Mouse (Mus musculus): ENCODE measurements at regions not wholly inside any gene's neighbourhood (a gene's known extent, or its start where the extent isn't known, plus 50 kb on each side); places are given as distances from the start of the nearest gene placed in this dataset.

- in situ Hi-C loops (cut with MboI, MseI), result loop anchor here in 1 of 2 experiments (25.0 kb wide), 1 partner anchor 2000 kb away; no protein-coding TSS in a partner anchor
Observed at GRCm38 (mm10) chr13:35211834-35212233, 184.9 kb upstream of the Eci2 start.

- in situ Hi-C loops (cut with MboI, MseI), result loop anchor here in 1 of 2 experiments (25.0 kb wide), 1 partner anchor 2000 kb away; no protein-coding TSS in a partner anchor
Observed at GRCm38 (mm10) chr13:35212276-35212675, 185.4 kb upstream of the Eci2 start.

GRCm38 (mm10) chr13:35214219-35214618 is 187.3 kb upstream of the Eci2 start:
- in situ Hi-C loops (cut with MboI, MseI), result loop anchor here in 1 of 2 experiments (25.0 kb wide), 1 partner anchor 1998 kb away; no protein-coding TSS in a partner anchor

GRCm38 (mm10) chr13:35226142-35226829 is 199.4 kb upstream of the Eci2 start:
- in situ Hi-C loops (cut with MboI, MseI), result no loop called here

GRCm38 (mm10) chr13:35226944-35227343 is 200.0 kb upstream of the Eci2 start:
- in situ Hi-C loops (cut with MboI, MseI), result no loop called here

- in situ Hi-C loops (cut with MboI, MseI), result no loop called here
Observed at GRCm38 (mm10) chr13:35229601-35230000, 202.7 kb upstream of the Eci2 start.

- in situ Hi-C loops (cut with MboI, MseI), result no loop called here
Observed at GRCm38 (mm10) chr13:35233636-35234035, 206.7 kb upstream of the Eci2 start.

GRCm38 (mm10) chr13:35241443-35241842 is 214.5 kb upstream of the Eci2 start:
- in situ Hi-C loops (cut with MboI, MseI), result no loop called here

- in situ Hi-C loops (cut with MboI, MseI), result no loop called here
Observed at GRCm38 (mm10) chr13:35243946-35244345, 217.1 kb upstream of the Eci2 start.

- in situ Hi-C loops (cut with MboI, MseI), result no loop called here
Observed at GRCm38 (mm10) chr13:35257386-35257785, 230.5 kb upstream of the Eci2 start.

GRCm38 (mm10) chr13:35258720-35259119 is 231.8 kb upstream of the Eci2 start:
- in situ Hi-C loops (cut with MboI, MseI), result no loop called here

GRCm38 (mm10) chr13:35283959-35284358 is 257.1 kb upstream of the Eci2 start:
- in situ Hi-C loops (cut with MboI, MseI), result no loop called here

GRCm38 (mm10) chr13:35302088-35302487 is 275.2 kb upstream of the Eci2 start:
- in situ Hi-C loops (cut with MboI, MseI), result no loop called here

- in situ Hi-C loops (cut with MboI, MseI), result loop anchor here in 1 of 2 experiments (10.0 kb wide), 1 partner anchor 1358 kb away; no protein-coding TSS in a partner anchor
Observed at GRCm38 (mm10) chr13:35316772-35317171, 289.9 kb upstream of the Eci2 start.

GRCm38 (mm10) chr13:35326682-35327242 is 299.9 kb upstream of the Eci2 start:
- in situ Hi-C loops (cut with MboI, MseI), result no loop called here

GRCm38 (mm10) chr13:35328320-35328719 is 301.4 kb upstream of the Eci2 start:
- in situ Hi-C loops (cut with MboI, MseI), result no loop called here

- in situ Hi-C loops (cut with MboI, MseI), result no loop called here
Observed at GRCm38 (mm10) chr13:35330926-35331325, 304.0 kb upstream of the Eci2 start.

- in situ Hi-C loops (cut with MboI, MseI), result no loop called here
Observed at GRCm38 (mm10) chr13:35345507-35346129, 314.0 kb upstream of the Cdyl start.

- in situ Hi-C loops (cut with MboI, MseI), result no loop called here
Observed at GRCm38 (mm10) chr13:35348283-35348682, 311.4 kb upstream of the Cdyl start.

- in situ Hi-C loops (cut with MboI, MseI), result no loop called here
Observed at GRCm38 (mm10) chr13:35359345-35359744, 300.3 kb upstream of the Cdyl start.

- in situ Hi-C loops (cut with MboI, MseI), result no loop called here
Observed at GRCm38 (mm10) chr13:35377487-35377886, 282.1 kb upstream of the Cdyl start.

GRCm38 (mm10) chr13:35379500-35379899 is 280.1 kb upstream of the Cdyl start:
- in situ Hi-C loops (cut with MboI, MseI), result no loop called here
